Mouse (Mus musculus) liver, embryonic 14.5 days (tissue): ENCODE measurements around the gene Gm813. TPM values are rescaled to one million over a fixed set of nuclear protein-coding genes. Genes with fewer than 3 reads are reported as not detected.

Source experiments
- ATAC-seq: fragments of 200-750 bp; cut with Nextera tagmentation; 2 replicates; pipeline ENCODE4 v1.8.0; 2017; ENCODE audit warnings: moderate number of reproducible peaks, mild to moderate bottlenecking, moderate library complexity; ENCODE audit not compliant: insufficient read depth
- DNase-seq, 3 experiments: peaks; one replicate each; pipeline ENCODE4 v3.0.0-alpha.2; 2012 to 2013; ENCODE audit warnings: low read depth in 3 of 3, low spot score in 3 of 3
- H3K27ac ChIP-seq: fragments of 300-500 bp; sonication (generic); 2 replicates; pipeline ENCODE4 v1.5.1; 2014; ENCODE audit warnings: moderate library complexity, mild to moderate bottlenecking, control low read depth, inconsistent platforms
- H3K27me3 ChIP-seq: fragments of 300-500 bp; sonication (generic); 2 replicates; pipeline ENCODE4 v1.6.1; 2014; ENCODE audit warnings: mild to moderate bottlenecking, low read length, moderate library complexity; ENCODE audit not compliant: control insufficient read depth, insufficient read depth
- H3K36me3 ChIP-seq: fragments of 300-500 bp; sonication (generic); replicated peaks from 2 replicates; pipeline ENCODE4 v1.6.1; 2014; ENCODE audit warnings: low read depth; ENCODE audit not compliant: control insufficient read depth, insufficient read depth
- H3K4me1 ChIP-seq, 2 experiments: fragments of 200-500 bp in 1 of 2; fragments of 300-500 bp in 1 of 2; sonication (generic) in 1 of 2; replicated peaks; 2 replicates each; pipeline ENCODE4 v1.6.1; 2012 to 2014; ENCODE audit warnings: antibody characterized with exemption in 1 of 2, inconsistent platforms in 1 of 2, low read length in 1 of 2; ENCODE audit not compliant: control insufficient read depth in 2 of 2, insufficient read depth in 2 of 2
- H3K4me2 ChIP-seq: fragments of 300-500 bp; sonication (generic); 2 replicates; pipeline ENCODE4 v1.6.1; 2014; ENCODE audit warnings: low read depth, mild to moderate bottlenecking, control low read depth, moderate library complexity
- H3K4me3 ChIP-seq, 2 experiments: fragments of 200-500 bp in 1 of 2; fragments of 300-500 bp in 1 of 2; sonication (generic) in 1 of 2; 2 replicates each; pipeline ENCODE4 v1.5.1; 2012 to 2014; ENCODE audit warnings: low read depth in 2 of 2, low read length in 2 of 2, mild to moderate bottlenecking in 2 of 2, control low read depth in 1 of 2, inconsistent platforms in 1 of 2, moderate library complexity in 1 of 2; ENCODE audit not compliant: insufficient read depth in 1 of 2
- H3K9ac ChIP-seq: fragments of 300-500 bp; sonication (generic); replicated peaks from 2 replicates; pipeline ENCODE4 v1.6.1; 2014; ENCODE audit warnings: mild to moderate bottlenecking, control low read depth, moderate library complexity
- H3K9me3 ChIP-seq: fragments of 300-500 bp; sonication (generic); 2 replicates; pipeline ENCODE4 v1.6.1; 2016; ENCODE audit warnings: low read length, mixed read lengths; ENCODE audit not compliant: control insufficient read depth
- CTCF ChIP-seq: IDR thresholded peaks from 2 replicates; pipeline ENCODE4 v1.5.1; 2016; ENCODE audit warnings: antibody characterized with exemption, low read depth, control low read depth
- EP300 ChIP-seq: IDR thresholded peaks from 2 replicates; pipeline ENCODE4 v1.6.1; 2016; ENCODE audit warnings: antibody characterized with exemption, low read depth
- WGBS: fragments of 180-500 bp; shearing (Covaris S2); extraction: QIAGEN DNeasy Blood & Tissue Kit; methylation state at CpG from one replicate; pipeline ENCODE4 v1.1.7; 2014; ENCODE audit not compliant: insufficient replicate concordance; 5-methylcytosine and 5-hydroxymethylcytosine counted together
- polyA plus RNA-seq, 2 experiments: library from polyadenylated mRNA; depleted of rRNA in 1 of 2; stranded (reverse) in 1 of 2; unstranded in 1 of 2; fragments of >200 nt; fragmentation: Nextera tagmentation in 1 of 2; extraction: Ambion mirVana in 1 of 2; gene quantifications; 2 replicates each; pipeline versions ENCODE4 v1.2.1 to v1.2.3; 2012 to 2014

Gm813 gene
- polyA plus RNA-seq, 2 experiments, result not detected

- ATAC-seq (no peak), DNase-seq (no peak)
- Histone ChIP-seq H3K4me2 (no peak overlapping the region), H3K4me1 (peaks cover 5 to 8% of the 10 kb centered on the region in 2 experiments), H3K9me3 (no peaks in the 10 kb centered on the region), H3K27ac (no peak overlapping the region), H3K36me3 (no peaks in the 10 kb centered on the region), H3K9ac (no peak overlapping the region), H3K27me3 (no peaks in the 10 kb centered on the region), H3K4me3 (no peak overlapping the region)
- WGBS, result 73% methylated on average over 3 of the region's 3 CpGs
- TF ChIP-seq EP300 (no peak), CTCF (no peak)
Observed at GRCm38 (mm10) chr16:58622377-58622776, 5.6 kb upstream of the Gm813 start.

GRCm38 (mm10) chr16:58617346-58617745 is 568 bp upstream of the Gm813 start:
- Histone ChIP-seq H3K4me1 (no peaks in the 10 kb centered on the region; a peak in 1 of 4 replicates), H3K36me3 (no peaks in the 10 kb centered on the region), H3K9ac (no peak overlapping the region), H3K4me2 (no peak overlapping the region), H3K27ac (no peak overlapping the region), H3K27me3 (no peaks in the 10 kb centered on the region), H3K4me3 (no peak overlapping the region), H3K9me3 (no peaks in the 10 kb centered on the region)
- ATAC-seq (no peak), DNase-seq (no peak)
- TF ChIP-seq CTCF, result no peak
- no peak for TF ChIP-seq EP300

- TF ChIP-seq EP300 (no peak), CTCF (no peak)
- H3K9ac ChIP-seq, result no peak overlapping the region
- H3K36me3 ChIP-seq, result no peaks in the 10 kb centered on the region
- no peak for DNase-seq
- no peak for ATAC-seq
- H3K9me3 ChIP-seq, result no peaks in the 10 kb centered on the region
- H3K4me2 ChIP-seq, result no peak overlapping the region
- H3K4me3 ChIP-seq, result no peak overlapping the region
- H3K27ac ChIP-seq, result no peak overlapping the region
- H3K4me1 ChIP-seq, result no peaks in the 10 kb centered on the region; a peak in 1 of 4 replicates
- WGBS, result 55% methylated on average over 3 of the region's 3 CpGs
- H3K27me3 ChIP-seq, result no peaks in the 10 kb centered on the region
Observed at GRCm38 (mm10) chr16:58612969-58613368, 3.8 kb downstream of the Gm813 start.

- H3K4me3 ChIP-seq, result no peak overlapping the region
- H3K9me3 ChIP-seq, result no peaks in the 10 kb centered on the region
- no peak overlapping the region for H3K4me2 ChIP-seq
- H3K9ac ChIP-seq, result no peak overlapping the region
- no peaks in the 10 kb centered on the region for H3K27me3 ChIP-seq
- H3K4me1 ChIP-seq, result peaks cover 22 to 30% of the 10 kb centered on the region in 2 experiments
- no peak for ATAC-seq
- no peak overlapping the region for H3K27ac ChIP-seq
- WGBS, result 64% methylated on average over 5 of the region's 5 CpGs
- no peak for TF ChIP-seq CTCF
- TF ChIP-seq EP300, result no peak
- DNase-seq, result no peak
- H3K36me3 ChIP-seq, result no peaks in the 10 kb centered on the region
Observed at GRCm38 (mm10) chr16:58607101-58607500, 9.7 kb downstream of the Gm813 start.

- ATAC-seq (peak; percentile 91), DNase-seq (peak; percentile 60 to 68 (median 60))
- Histone ChIP-seq H3K27me3 (no peaks in the 10 kb centered on the region), H3K9me3 (no peaks in the 10 kb centered on the region), H3K9ac (0 out of 2 replicates have a peak overlapping the region, but pooled peaks have one; percentile 27), H3K4me3 (no peak overlapping the region), H3K4me2 (peak overlapping the region; percentile 48), H3K27ac (peak overlapping the region; percentile 80), H3K4me1 (peaks cover 22 to 30% of the 10 kb centered on the region in 2 experiments), H3K36me3 (no peaks in the 10 kb centered on the region)
- TF ChIP-seq EP300 (peak; percentile 80), CTCF (no peak)
Observed at GRCm38 (mm10) chr16:58604680-58605079, 12.1 kb downstream of the Gm813 start.
